Mouse (Mus musculus) retina, adult 2 months (tissue): ENCODE data around the gene Hist2h2ac.
"Not testable (repeated sequence)": the region's sequence is repeated elsewhere in the genome, so short reads cannot be mapped to it uniquely, and the experiment has no call there.

Experiments used
- DNase-seq: peaks from one replicate; pipeline ENCODE4 v3.0.0-alpha.2; 2012; ENCODE audit warnings: low read depth, low spot score

Gene Hist2h2ac

DNA sequence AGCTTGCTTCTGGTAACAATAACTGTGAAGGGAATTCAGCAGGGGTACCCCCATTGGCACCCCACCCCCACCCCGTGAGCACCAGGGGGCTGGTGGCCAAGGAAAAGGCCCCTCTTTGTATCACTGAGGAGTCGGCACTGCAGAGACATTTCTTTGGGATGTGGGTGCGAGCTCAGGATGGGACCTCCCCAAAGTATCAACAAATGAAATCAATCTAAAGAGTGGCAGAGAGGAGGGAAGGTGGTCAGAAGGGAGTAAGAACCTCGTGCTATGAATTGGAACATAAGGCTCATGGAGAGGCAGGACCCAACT is 28.3 kb upstream of the Hist2h2ac start:
- DNase-seq, result no peak

DNA sequence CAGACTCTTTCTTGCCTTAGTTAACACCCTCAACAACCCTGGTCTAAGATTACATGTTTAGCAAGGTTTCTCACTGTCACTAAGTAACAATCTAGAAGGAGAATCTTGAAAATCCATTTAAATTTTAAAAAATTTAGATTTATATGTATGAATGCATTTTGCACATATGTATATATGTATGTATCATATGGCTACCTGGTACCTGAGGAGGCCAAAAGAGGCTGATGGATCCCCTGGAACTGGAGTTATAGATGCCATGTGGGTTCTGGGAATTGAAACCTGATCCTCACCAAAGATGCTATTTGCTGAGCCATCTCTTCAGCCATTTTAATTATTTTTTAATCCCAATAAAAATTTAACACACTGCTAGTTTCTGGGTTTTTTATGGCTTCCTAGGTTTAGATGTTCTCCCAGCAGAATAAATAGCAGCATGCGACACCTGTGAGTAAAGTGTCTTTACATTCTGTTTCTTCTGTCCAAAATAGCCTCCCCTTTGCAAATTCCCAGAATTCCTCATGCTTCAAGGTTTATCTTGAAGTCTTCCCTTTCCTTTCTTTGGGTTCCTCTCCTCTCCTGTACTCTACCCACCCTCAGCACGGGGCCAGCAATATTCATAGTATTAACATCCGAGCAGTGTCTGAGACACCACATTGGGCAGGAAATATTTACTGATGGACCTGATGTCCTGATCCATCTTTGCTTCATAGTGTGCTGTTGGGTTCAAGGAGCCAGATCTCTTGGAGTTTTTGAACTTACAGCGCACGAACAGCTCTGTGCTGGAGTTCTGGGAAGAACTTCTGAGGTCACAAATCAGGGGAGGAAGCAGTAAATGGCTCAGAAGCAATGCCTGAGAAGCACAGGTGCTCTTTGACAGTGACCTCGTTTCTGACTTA is 27.7 kb upstream of the Hist2h2ac start:
- DNase-seq, result no peak

DNA sequence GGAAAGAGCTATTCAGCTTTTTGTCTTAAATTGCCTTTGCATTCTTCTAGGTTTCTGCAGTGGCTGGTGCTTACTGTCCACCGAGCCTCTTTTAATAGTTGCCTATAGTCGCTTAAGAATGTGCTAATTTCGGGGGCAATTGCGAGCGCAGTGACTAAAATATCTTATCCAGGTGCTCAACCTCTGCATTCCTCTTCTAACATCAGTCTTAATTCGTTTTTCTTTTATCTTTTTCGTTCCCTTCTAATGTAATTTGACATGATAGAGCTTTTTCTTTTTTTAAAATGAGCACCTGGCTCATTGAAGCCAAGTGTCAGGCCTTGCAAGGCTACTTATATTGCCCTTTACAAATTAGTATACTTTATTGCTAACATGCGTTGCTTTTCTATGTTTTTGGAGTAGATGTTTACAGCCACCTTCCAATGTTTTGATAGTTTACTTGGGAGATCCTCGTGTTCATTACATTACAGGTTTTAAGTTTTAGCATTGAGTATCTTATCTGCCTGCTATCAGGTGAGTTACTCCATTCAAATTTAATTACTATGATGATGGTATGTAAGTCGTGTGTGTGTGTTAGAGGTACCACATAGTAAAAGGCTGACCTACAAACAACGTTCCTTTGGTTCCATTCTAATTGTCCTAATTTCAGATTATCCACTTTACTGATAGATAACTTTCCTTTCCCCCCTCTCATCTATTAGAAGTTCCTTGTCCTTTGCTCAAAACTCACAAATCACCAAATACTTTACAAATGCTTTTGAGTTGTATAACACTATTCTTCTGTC is 26.9 kb upstream of the Hist2h2ac start:
- DNase-seq, result no peak

DNA sequence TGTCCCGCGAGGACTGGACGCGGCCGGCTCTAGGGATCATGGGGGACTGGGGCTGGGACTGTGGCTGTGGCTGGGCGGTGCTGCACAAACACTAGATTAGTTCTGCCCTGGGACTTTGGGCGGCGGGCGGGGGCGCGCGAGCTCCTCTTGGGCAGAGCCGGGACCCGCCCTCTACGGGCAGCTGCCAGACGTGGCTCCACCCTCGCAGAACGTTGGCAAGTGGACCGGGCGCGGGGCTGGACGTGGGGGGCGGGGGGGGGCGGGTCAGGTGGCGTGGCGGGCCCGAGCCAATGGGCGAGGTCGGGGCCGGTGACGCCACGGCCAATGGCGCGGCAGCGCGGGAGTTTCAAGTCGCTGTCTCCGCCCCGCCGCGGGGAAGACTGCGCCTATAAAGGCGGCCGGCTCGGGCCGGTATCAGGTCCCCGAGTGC is 25.8 kb upstream of the Hist2h2ac start, which contains the start of gene Hist2h3c1:
Gene Hist2h3c1, plus strand, starts transcription at position 259 of the 430 bp plus-strand sequence.
- DNase-seq, result not testable (repeated sequence)

DNA sequence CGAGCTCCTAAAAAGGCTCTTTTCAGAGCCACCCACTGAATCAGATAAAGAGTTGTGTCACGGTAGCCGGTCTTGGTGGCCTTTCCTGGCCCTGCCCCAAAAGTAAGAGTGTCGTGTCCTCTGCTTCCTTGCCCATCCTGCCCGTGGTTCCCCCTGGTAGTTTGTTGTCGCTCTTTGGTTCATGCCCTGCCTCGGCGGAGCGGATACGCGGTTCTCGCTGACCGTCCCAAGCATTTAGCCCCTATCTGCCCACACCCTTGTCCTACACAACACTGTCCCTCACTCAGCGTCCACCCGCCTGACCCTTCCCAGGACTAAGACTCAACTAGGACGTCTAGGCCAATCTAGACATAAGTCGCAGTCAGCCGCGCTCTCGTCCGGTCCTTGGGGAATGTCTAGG is 25.3 kb upstream of the Hist2h2ac start:
- DNase-seq, result not testable (repeated sequence)

DNA sequence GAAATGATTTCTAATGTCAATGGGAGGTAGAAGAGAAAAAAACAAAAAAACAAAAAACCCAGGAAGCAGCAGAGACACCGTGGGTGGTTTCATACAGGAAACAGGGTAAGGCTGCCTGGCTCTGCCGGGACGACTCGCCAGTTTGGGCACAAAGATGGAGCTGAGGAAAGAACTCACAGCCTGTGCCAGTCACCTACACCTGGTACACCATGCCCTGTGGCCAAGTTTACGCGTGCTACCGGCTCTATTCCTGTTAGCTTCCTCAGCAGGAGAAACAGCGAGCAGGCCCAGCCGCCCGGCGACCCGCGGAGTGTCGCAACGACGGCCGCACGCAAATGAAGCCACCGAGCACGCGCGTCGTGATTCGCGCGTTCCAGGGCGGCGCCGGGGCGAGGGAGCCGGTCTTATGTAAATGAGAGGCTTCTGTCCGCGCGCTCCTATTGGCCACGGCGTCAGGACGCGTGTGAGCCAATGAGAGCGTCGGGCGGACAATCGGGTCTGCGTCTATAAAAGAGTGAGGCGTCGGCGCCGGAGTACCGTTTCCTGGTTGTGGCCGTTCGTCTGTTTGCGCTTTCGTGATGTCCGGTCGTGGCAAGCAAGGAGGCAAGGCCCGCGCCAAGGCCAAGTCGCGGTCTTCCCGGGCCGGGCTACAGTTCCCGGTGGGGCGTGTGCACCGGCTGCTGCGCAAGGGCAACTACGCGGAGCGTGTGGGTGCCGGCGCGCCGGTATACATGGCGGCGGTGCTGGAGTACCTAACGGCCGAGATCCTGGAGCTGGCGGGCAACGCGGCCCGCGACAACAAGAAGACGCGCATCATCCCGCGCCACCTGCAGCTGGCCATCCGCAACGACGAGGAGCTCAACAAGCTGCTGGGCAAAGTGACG is 24.6 kb upstream of the Hist2h2ac start, which contains the start of gene Hist2h2aa1:
Gene Hist2h2aa1, plus strand, starts transcription at position 495 of the 884 bp plus-strand sequence.
- not testable (repeated sequence) for DNase-seq

DNA sequence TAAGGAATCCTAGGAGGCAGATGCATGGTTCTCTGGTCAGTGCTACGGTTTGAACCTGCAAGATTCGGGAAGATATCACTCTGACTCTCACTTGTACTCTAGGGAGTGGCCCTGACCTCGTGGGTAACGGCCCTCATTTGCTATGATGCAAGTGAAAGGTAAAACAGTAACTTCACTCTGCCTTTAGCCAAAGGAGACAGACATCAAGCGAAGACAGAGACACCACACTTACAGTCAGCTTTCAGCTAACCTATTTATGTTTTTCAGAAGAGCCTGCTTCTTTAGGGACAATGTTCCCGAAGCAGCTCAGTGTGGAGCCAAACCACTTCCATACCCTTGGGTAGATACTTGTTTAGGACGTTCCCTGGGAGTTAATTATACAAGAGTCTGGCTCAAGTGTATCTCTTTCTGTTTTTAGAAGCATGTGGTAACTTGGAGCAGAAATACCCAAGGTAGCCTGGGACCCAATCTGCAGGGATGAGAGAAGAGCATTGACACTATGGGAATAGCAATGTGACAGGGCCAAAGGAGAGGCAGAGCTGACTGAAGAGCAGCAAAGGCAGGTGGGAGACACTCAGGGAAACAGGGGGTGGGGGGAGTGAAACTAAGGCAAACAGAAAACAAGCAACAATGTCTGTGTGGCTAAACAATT is 23.4 kb upstream of the Hist2h2ac start:
- DNase-seq, result no peak

DNA sequence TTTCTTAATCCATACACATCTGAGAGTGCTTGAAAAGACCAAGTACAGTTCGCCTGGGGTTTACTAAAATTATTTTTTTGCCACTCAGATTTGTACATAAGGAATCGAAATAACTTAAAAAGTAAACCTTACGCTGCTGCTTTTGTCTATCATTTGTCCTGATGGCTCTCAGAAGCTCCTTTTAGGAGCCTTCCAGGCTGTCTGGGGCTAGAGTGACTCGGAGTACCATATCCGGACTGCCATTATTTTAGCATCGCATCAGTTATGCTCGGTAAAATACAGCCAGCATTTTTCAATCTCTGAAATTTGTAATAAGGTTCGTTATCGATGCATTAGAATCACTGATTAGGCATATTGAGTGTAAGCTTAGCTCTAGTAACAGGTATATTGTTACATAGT is 20.1 kb upstream of the Hist2h2ac start:
- DNase-seq, result no peak

DNA sequence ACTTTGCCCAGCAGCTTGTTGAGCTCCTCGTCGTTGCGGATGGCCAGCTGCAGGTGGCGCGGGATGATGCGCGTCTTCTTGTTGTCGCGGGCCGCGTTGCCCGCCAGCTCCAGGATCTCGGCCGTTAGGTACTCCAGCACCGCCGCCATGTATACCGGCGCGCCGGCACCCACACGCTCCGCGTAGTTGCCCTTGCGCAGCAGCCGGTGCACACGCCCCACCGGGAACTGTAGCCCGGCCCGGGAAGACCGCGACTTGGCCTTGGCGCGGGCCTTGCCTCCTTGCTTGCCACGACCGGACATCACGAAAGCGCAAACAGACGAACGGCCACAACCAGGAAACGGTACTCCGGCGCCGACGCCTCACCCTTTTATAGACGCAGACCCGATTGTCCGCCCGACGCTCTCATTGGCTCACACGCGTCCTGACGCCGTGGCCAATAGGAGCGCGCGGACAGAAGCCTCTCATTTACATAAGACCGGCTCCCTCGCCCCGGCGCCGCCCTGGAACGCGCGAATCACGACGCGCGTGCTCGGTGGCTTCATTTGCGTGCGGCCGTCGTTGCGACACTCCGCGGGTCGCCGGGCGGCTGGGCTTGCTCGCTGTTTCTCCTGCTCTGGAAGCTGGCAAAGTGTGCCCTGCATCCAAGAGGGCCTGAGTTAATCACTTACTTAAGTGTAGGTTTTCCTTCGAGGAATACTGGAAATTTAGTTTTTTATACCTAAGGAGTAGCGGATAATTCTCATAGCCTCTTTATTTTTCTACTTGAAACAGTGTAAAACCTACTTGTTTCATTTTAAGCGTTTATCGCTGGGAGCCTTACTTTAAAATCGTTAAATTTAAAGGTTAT is 19.5 kb upstream of the Hist2h2ac start, which contains the start of gene Hist2h2aa2:
Gene Hist2h2aa2, minus strand, starts transcription at position 328 of the 850 bp plus-strand sequence.
- peak; percentile 38 for DNase-seq

DNA sequence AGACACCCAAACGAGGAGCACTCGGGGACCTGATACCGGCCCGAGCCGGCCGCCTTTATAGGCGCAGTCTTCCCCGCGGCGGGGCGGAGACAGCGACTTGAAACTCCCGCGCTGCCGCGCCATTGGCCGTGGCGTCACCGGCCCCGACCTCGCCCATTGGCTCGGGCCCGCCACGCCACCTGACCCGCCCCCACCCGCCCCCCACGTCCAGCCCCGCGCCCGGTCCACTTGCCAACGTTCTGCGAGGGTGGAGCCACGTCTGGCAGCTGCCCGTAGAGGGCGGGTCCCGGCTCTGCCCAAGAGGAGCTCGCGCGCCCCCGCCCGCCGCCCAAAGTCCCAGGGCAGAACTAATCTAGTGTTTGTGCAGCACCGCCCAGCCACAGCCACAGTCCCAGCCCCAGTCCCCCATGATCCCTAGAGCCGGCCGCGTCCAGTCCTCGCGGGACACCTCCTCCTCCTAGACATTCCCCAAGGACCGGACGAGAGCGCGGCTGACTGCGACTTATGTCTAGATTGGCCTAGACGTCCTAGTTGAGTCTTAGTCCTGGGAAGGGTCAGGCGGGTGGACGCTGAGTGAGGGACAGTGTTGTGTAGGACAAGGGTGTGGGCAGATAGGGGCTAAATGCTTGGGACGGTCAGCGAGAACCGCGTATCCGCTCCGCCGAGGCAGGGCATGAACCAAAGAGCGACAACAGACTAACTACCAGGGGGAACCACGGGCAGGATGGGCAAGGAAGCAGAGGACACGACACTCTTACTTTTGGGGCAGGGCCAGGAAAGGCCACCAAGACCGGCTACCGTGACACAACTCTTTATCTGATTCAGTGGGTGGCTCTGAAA is 18.5 kb upstream of the Hist2h2ac start, which contains the start of gene Hist2h3c2:
Gene Hist2h3c2, minus strand, starts transcription at position 174 of the 840 bp plus-strand sequence.
- not testable (repeated sequence) for DNase-seq

DNA sequence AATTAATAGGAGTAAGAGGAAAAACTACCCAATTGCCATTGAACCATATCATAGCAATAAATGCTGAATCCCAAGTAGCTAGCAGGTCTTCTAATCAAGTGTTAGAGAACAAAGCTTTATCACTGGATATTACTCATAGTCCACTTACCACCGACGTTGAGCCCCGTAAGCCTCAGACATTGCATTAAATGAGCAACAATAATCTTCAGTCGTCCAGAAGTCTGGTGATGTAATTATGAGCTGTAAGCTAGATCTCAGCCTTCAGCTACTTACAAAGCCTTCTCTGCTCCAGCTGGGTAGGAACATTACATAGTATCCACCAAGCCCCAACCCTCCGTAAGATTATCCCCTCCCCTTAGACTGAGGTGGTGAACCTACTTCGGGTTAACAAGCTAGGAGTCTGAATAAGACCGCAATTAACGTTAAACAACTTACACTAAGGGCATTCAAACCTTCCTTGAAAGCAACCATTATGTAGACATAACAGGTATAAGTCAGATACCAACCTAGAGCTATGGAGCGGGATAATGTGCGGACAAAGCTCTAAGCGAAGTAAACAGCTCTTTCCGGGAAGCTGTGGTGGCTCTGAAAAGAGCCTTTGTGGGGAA is 17.3 kb upstream of the Hist2h2ac start:
- no peak for DNase-seq

DNA sequence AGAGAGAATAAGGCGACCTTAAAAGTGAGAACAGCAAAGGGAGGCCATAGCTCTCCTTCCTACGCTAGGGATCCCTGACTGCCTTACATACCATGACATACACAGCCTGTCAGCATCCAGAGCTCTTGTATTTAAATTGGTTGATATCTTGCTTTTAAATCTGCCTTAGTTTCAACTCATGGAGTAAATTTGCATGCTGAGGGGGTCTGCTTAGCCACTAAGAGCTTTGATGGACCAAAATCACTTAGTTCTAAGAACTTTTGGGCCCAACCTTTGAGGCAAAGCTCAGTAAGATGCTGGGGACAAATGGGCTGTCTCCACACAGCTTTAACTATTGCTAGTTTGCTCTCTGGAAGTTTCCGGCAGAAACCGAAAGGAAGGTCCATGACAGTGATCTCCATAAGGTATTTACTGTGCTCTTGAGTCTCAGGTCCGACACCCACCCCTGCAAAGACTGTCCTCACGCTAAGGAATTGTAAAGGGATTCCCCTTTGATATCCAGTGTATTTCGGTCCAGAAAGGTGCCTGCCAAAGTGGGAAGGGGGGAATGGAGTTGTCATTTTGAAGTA is 16.7 kb upstream of the Hist2h2ac start:
- no peak for DNase-seq

DNA sequence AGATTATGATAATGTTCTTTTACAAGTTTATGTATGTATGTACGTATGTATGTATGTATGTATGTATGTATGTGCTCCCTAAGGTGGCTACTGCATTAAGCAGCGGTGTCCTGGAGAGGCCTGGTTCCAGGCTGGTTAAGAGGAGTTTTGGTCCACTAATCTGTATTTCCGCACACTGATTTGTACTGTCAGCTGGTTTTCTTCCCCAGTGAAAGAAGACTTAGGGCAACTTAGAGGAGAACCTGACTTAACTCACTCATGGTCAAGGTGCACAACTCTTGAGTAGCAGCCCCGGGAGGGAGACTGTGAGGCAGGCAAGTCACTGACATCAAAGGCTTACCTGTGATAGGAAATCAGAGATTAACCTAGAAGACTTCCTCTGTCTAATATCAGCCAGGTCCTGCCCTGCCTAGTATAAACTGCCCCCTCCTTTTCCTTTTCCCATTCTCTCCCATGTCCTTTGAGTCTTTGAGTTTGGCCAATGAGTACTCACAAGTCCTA is 16.2 kb upstream of the Hist2h2ac start:
- DNase-seq, result no peak

DNA sequence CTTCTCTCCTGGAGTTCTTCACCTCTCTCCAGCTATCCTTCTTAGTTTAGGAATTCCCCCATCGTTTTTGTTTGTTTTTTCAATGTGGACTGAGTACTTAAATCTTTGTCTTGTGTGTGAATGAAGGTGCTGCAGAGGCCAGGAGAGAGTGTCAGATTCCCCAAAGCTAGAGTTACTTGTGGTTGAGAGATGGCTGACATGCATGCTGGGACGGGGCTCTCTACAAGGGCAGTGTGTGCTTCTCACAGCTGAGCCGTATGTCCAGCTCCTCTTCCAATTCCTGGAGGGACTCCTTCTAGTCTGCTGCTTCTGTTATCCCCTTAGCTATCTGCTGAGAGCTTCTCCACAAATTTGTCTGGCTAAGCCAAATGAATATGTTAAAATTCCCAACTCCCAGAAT is 15.2 kb upstream of the Hist2h2ac start:
- DNase-seq, result no peak

DNA sequence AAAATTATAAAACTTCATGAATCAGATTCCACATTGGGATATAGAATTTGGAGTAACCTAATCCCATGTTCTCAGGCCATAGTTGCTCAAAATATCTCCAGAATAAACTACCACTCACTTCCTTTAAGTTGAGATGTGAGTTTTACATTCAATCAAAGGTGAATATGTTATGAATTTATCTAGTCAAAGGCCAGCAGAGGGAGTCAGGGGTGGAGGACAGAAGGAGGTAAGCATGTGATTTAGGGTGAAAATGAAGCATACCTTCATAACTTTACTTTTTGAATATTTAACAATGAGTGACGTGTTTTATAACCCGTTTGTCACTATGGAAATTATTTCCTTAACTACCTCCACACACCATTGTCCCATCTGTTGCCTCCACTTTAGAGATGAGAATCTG is 14.2 kb upstream of the Hist2h2ac start:
- no peak for DNase-seq

DNA sequence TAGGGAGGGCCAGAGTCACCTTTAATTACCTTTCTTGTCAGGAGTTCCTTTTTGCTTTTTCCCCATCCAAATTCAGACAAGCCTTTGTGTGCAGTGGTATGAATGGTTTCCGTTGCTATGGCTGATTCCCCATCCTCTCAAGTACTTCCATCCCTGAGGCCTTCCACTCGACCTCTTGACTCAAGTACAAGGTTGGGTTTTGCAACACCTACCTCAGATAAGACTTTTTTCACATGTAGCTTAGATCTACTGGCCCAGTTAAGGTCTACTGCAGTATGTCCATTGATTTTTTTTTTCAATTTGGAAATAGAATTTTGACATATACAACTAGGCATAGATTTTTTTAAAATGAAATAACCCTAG is 11.1 kb upstream of the Hist2h2ac start:
- DNase-seq, result no peak

DNA sequence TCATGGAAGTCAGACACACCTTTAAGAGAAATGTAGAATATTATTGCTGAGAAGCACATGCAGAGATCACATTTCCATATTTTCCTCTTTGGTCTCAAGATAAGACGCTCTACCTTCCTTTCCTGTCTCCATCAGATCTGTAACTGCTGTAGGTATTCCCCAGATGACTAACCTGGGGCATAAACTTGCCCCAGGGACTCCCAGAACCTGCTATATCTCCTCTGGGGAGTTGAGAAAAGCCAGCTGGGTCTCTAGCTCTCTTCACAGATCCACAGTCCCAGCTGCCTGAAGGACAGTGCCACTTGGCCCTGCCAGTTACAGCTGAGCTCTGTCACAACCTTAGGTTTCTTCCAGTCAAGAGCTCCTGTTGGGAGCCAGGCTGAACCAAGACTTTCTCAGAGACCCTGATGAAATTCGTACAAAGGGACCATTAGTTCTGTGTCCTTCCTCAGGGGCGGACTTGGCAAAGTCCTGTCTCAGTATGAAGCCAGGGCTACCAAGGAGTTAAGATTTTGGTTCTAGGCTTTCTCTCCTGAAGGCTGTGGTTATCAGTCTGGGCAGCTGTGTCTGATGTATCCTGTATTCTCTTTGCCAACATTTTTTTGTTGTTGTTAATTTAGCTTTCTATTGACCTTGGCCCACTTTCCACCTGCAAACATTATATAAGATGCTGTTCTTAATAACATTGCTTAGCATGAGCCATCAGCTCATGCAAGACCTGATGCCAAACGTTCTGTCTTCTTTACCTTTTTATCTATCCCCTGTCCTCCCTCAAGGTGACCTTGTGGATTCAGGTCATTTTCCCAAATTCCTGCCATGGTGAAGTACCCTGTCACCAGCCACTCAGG is 10.5 kb upstream of the Hist2h2ac start:
- DNase-seq, result no peak
